Mouse (Mus musculus) adrenal gland, adult 18-20 months (tissue): Measurements from ENCODE around the gene Pank3. TPM values are rescaled to one million over a fixed set of nuclear protein-coding genes. Genes with fewer than 3 reads are reported as not detected.
"Not testable (repeated sequence)": the region's sequence is repeated elsewhere in the genome, so short reads cannot be mapped to it uniquely, and the experiment has no call there.

Experiments used
- DNase-seq, 2 experiments: peaks; one replicate each; pipeline ENCODE4 v3.0.0; 2021 to 2022; ENCODE audit warnings: low spot score in 2 of 2
- microRNA-seq, 2 experiments: library from miRNA; unstranded; fragments of <30 nt; microRNA quantifications; one replicate each; pipeline ENCODE4 v1.2.0; 2021; ENCODE audit warnings: borderline number of aligned reads in 2 of 2
- total RNA-seq, 2 experiments: library from RNA; stranded (reverse); gene quantifications; 1 replicate in 1 of 2; 2 replicates in 1 of 2; pipeline ENCODE4 v1.2.3; 2021

The Pank3 gene
- total RNA-seq, 2 experiments from 2014 or later: 70.0 to 83.8 TPM

- peak; percentile 83 to 93 for DNase-seq
Observed at GRCm38 (mm10) chr11:35838345-35839338, 69.4 kb downstream of the Pank3 start.

- DNase-seq: no peak
Observed at GRCm38 (mm10) chr11:35840282-35840681, 71.0 kb downstream of the Pank3 start.

- DNase-seq: not testable (repeated sequence)
Observed at GRCm38 (mm10) chr11:35840806-35841205, 71.5 kb downstream of the Pank3 start.

Small RNA genes within 50 kb of the gene (microRNA-seq; reads per million reads assigned to microRNA genes)
- 3.7 to 7.6 reads per million in 2 experiments for gene Mir103-1

Other genes with a start within 250 kb of the Pank3 start
- gene Fbll1, start 29.4 kb downstream of the Pank3 start, total RNA-seq: under 1 TPM; 0.32 to 0.46 TPM
- gene Rars, start 65.0 kb downstream of the Pank3 start, total RNA-seq: 10 to 100 TPM; 62.2 to 67.7 TPM
- gene Wwc1, start 211.0 kb downstream of the Pank3 start, total RNA-seq: 10 to 100 TPM; 64.0 to 84.7 TPM